Mouse (Mus musculus): Measurements from ENCODE around the gene Fam117b. TPM values are rescaled to one million over a fixed set of nuclear protein-coding genes. Genes with fewer than 3 reads are reported as not detected.
A peak's percentile ranks its signal among the peaks of the same experiment; 100 is the strongest.

The Fam117b gene
- polyA plus RNA-seq, 1 experiment from 2014 or later = 58.6 TPM

GRCm38 (mm10) chr1:59945969-59946368 is 33.2 kb downstream of the Fam117b start:
- no peaks in the 10 kb centered on the region for H3K9me3 ChIP-seq (ENCODE audit: control insufficient read depth, low read length)
- H3K27ac ChIP-seq = no peak overlapping the region
- no peak for DNase-seq (ENCODE audit: low spot score)
- H3K4me2 ChIP-seq (replicated peaks) = no peak overlapping the region
- no peak overlapping the region for H3K9ac ChIP-seq
- H3K4me1 ChIP-seq (replicated peaks; ENCODE audit: control insufficient read depth, insufficient read depth, low read length) = no peaks in the 10 kb centered on the region
- H3K36me3 ChIP-seq (replicated peaks; ENCODE audit: control insufficient read depth, insufficient read depth) = peaks cover 16% of the 10 kb centered on the region
- no peaks in the 10 kb centered on the region for H3K27me3 ChIP-seq (ENCODE audit: control insufficient read depth, insufficient read depth, low read length)
- no peak overlapping the region for H3K4me3 ChIP-seq (replicated peaks; ENCODE audit: low read length)
- 76% methylated on average over 1 of the region's 1 CpGs for WGBS
- no peak for ATAC-seq (ENCODE audit: low FRiP score)

DNA sequence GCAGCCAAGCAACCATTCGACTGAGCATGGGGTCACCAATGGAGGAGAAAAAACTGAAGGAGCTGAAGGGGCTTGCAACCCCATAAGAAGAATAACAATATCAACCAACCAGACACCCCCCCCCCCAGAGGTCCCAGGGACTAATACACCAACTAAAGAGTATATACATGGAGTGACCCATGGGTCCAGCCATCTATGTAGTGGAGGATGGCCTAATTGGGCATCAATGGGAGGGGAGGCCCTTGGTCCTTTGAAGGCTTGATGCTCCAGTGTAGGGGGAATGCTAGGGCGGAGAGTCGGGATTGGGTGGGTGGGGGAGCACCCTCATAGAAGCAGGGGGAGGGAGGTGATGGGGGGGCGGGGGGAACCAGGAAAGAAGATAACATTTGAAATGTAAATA is 34.7 kb downstream of the Fam117b start:
- 100% methylated on average over 4 of the region's 4 CpGs for WGBS
- H3K4me3 ChIP-seq (replicated peaks; ENCODE audit: low read length) = no peak overlapping the region
- ATAC-seq (ENCODE audit: low FRiP score) = no peak

GRCm38 (mm10) chr1:59957206-59957605 is 44.4 kb downstream of the Fam117b start:
- WGBS = 81% methylated on average over 3 of the region's 3 CpGs
- peaks cover 48% of the 10 kb centered on the region for H3K36me3 ChIP-seq (replicated peaks; ENCODE audit: control insufficient read depth, insufficient read depth)
- no peak for ATAC-seq (ENCODE audit: low FRiP score)

More for the DNA sequence above, 34.7 kb downstream of the Fam117b start:
- no peak overlapping the region for H3K27ac ChIP-seq
- H3K9me3 ChIP-seq (ENCODE audit: control insufficient read depth, low read length) = no peaks in the 10 kb centered on the region
- no peak for DNase-seq (ENCODE audit: low spot score)
- no peaks in the 10 kb centered on the region for H3K4me1 ChIP-seq (replicated peaks; ENCODE audit: control insufficient read depth, insufficient read depth, low read length)
- H3K36me3 ChIP-seq (replicated peaks; ENCODE audit: control insufficient read depth, insufficient read depth) = peaks cover 17% of the 10 kb centered on the region
- H3K4me2 ChIP-seq (replicated peaks) = no peak overlapping the region
- H3K9ac ChIP-seq = no peak overlapping the region
- H3K27me3 ChIP-seq (ENCODE audit: control insufficient read depth, insufficient read depth, low read length) = no peaks in the 10 kb centered on the region

DNA sequence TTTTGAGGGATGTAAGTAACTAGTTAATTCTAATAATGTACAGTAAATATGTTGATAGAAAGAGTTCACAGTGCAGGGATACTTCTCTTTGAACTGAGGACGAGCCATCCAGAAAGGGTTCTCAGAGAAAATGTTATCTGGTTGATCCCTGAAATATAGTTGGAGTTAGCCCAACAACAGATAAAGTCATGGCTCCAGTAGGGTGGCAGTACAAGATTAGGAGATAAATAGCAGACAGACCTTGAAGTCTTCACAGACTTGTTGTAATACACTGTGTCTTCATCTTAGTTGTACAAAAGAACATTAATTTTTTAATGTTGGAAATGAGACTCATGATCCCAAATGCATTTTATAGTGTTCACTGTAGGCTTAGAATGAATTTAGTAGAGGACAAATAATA is 47.1 kb downstream of the Fam117b start:
- Histone ChIP-seq H3K4me3 (replicated peaks; ENCODE audit: low read length) (no peak overlapping the region), H3K4me1 (replicated peaks; ENCODE audit: control insufficient read depth, insufficient read depth, low read length) (no peaks in the 10 kb centered on the region), H3K9ac (no peak overlapping the region), H3K36me3 (replicated peaks; ENCODE audit: control insufficient read depth, insufficient read depth) (peaks cover 60% of the 10 kb centered on the region), H3K27ac (no peak overlapping the region), H3K9me3 (ENCODE audit: control insufficient read depth, low read length) (no peaks in the 10 kb centered on the region), H3K4me2 (replicated peaks) (no peak overlapping the region), H3K27me3 (ENCODE audit: control insufficient read depth, insufficient read depth, low read length) (no peaks in the 10 kb centered on the region)
- 98% methylated on average over 1 of the region's 1 CpGs for WGBS
- no peak for DNase-seq (ENCODE audit: low spot score)
- no peak for ATAC-seq (ENCODE audit: low FRiP score)

More at GRCm38 (mm10) chr1:59957206-59957605, 44.4 kb downstream of the Fam117b start:
- Histone ChIP-seq H3K9ac (no peak overlapping the region), H3K27me3 (ENCODE audit: control insufficient read depth, insufficient read depth, low read length) (no peaks in the 10 kb centered on the region), H3K27ac (no peak overlapping the region), H3K4me1 (replicated peaks; ENCODE audit: control insufficient read depth, insufficient read depth, low read length) (no peaks in the 10 kb centered on the region), H3K4me3 (replicated peaks; ENCODE audit: low read length) (no peak overlapping the region), H3K4me2 (replicated peaks) (no peak overlapping the region), H3K9me3 (ENCODE audit: control insufficient read depth, low read length) (no peaks in the 10 kb centered on the region)
- DNase-seq (ENCODE audit: low spot score) = no peak

- peaks cover 58% of the 10 kb centered on the region for H3K36me3 ChIP-seq (replicated peaks; ENCODE audit: control insufficient read depth, insufficient read depth)
- no peak overlapping the region for H3K4me3 ChIP-seq (replicated peaks; ENCODE audit: low read length)
- WGBS = 89% methylated on average over 6 of the region's 6 CpGs
- H3K27me3 ChIP-seq (ENCODE audit: control insufficient read depth, insufficient read depth, low read length) = no peaks in the 10 kb centered on the region
- H3K27ac ChIP-seq = no peak overlapping the region
- DNase-seq (ENCODE audit: low spot score) (no peak), ATAC-seq (ENCODE audit: low FRiP score) (no peak)
- no peak overlapping the region for H3K4me2 ChIP-seq (replicated peaks)
- H3K4me1 ChIP-seq (replicated peaks; ENCODE audit: control insufficient read depth, insufficient read depth, low read length) = no peaks in the 10 kb centered on the region
- no peaks in the 10 kb centered on the region for H3K9me3 ChIP-seq (ENCODE audit: control insufficient read depth, low read length)
- H3K9ac ChIP-seq = no peak overlapping the region
Measured at GRCm38 (mm10) chr1:59966171-59966785, 53.5 kb downstream of the Fam117b start.

DNA sequence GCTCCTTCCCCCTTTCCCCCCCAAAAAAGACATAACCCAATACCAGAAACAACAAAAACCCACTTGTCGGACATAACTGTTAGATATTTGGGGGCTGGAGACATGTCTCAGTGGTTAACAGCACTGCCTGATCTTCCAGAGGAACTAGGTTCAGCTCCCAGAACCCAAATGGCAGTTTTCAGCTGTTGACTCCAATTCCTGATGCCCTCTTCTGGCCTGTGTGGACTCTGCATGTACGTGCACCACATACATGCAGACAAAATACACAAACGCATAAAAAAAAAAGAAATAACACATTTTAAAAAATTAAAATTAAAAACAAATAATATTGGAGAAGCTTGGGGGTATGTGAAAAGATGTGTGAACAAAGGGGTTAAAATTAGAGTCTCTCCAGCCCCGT is 54.5 kb downstream of the Fam117b start:
- Histone ChIP-seq H3K4me2 (replicated peaks) (no peak overlapping the region), H3K36me3 (replicated peaks; ENCODE audit: control insufficient read depth, insufficient read depth) (peaks cover 58% of the 10 kb centered on the region), H3K9me3 (ENCODE audit: control insufficient read depth, low read length) (no peaks in the 10 kb centered on the region), H3K4me1 (replicated peaks; ENCODE audit: control insufficient read depth, insufficient read depth, low read length) (no peaks in the 10 kb centered on the region), H3K9ac (no peak overlapping the region), H3K27me3 (ENCODE audit: control insufficient read depth, insufficient read depth, low read length) (no peaks in the 10 kb centered on the region), H3K4me3 (replicated peaks; ENCODE audit: low read length) (no peak overlapping the region), H3K27ac (no peak overlapping the region)
- ATAC-seq (ENCODE audit: low FRiP score) (no peak), DNase-seq (ENCODE audit: low spot score) (peak; percentile 38)
- WGBS = 91% methylated on average over 4 of the region's 4 CpGs

DNA sequence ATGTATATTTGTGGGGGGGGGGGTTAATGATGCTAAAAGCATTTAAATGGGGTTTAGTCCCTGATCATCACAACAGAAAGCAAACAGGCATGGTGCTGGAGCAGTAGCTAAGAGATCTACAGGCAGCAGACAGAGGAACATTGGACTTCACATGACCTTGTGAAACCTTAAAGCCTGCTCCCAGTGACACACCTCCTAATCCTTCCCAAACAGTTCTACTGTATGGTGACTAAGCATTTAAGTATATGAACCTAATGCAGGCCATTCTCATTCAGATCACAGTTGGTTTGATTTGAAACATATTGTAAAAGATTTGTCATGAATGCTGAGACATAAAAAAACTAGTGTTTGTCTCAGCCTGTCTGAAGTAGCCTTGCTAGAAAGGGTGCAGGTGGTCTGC is 73.8 kb downstream of the Fam117b start:
- Histone ChIP-seq H3K36me3 (replicated peaks; ENCODE audit: control insufficient read depth, insufficient read depth) (peaks cover 79% of the 10 kb centered on the region), H3K4me1 (replicated peaks; ENCODE audit: control insufficient read depth, insufficient read depth, low read length) (no peaks in the 10 kb centered on the region), H3K27ac (no peak overlapping the region), H3K9ac (no peak overlapping the region), H3K27me3 (ENCODE audit: control insufficient read depth, insufficient read depth, low read length) (no peaks in the 10 kb centered on the region), H3K4me3 (replicated peaks; ENCODE audit: low read length) (no peak overlapping the region), H3K9me3 (ENCODE audit: control insufficient read depth, low read length) (no peaks in the 10 kb centered on the region), H3K4me2 (replicated peaks) (no peak overlapping the region)
- DNase-seq (ENCODE audit: low spot score) (no peak), ATAC-seq (ENCODE audit: low FRiP score) (no peak)

GRCm38 (mm10) chr1:59987399-59988040 is 74.7 kb downstream of the Fam117b start:
- no peak for ATAC-seq (ENCODE audit: low FRiP score)
- H3K27ac ChIP-seq = no peak overlapping the region
- no peak overlapping the region for H3K4me3 ChIP-seq (replicated peaks; ENCODE audit: low read length)
- 93% methylated on average over 3 of the region's 3 CpGs for WGBS
- DNase-seq (ENCODE audit: low spot score) = no peak
- H3K9me3 ChIP-seq (ENCODE audit: control insufficient read depth, low read length) = no peaks in the 10 kb centered on the region
- H3K36me3 ChIP-seq (replicated peaks; ENCODE audit: control insufficient read depth, insufficient read depth) = peaks cover 79% of the 10 kb centered on the region
- H3K9ac ChIP-seq = no peak overlapping the region
- H3K27me3 ChIP-seq (ENCODE audit: control insufficient read depth, insufficient read depth, low read length) = no peaks in the 10 kb centered on the region
- H3K4me1 ChIP-seq (replicated peaks; ENCODE audit: control insufficient read depth, insufficient read depth, low read length) = no peaks in the 10 kb centered on the region
- no peak overlapping the region for H3K4me2 ChIP-seq (replicated peaks)

- Histone ChIP-seq H3K27ac (no peak overlapping the region), H3K4me1 (replicated peaks; ENCODE audit: control insufficient read depth, insufficient read depth, low read length) (no peaks in the 10 kb centered on the region), H3K36me3 (replicated peaks; ENCODE audit: control insufficient read depth, insufficient read depth) (peaks cover 28% of the 10 kb centered on the region), H3K27me3 (ENCODE audit: control insufficient read depth, insufficient read depth, low read length) (no peaks in the 10 kb centered on the region), H3K4me2 (replicated peaks) (no peak overlapping the region), H3K9ac (no peak overlapping the region), H3K9me3 (ENCODE audit: control insufficient read depth, low read length) (no peaks in the 10 kb centered on the region), H3K4me3 (replicated peaks; ENCODE audit: low read length) (no peak overlapping the region)
- DNase-seq (ENCODE audit: low spot score) (no peak), ATAC-seq (ENCODE audit: low FRiP score) (no peak)
- 43% methylated on average over 3 of the region's 3 CpGs for WGBS
Measured at GRCm38 (mm10) chr1:59995646-59996045, 82.8 kb downstream of the Fam117b start.
